Mouse (Mus musculus) cerebellum, adult 2 months (tissue): Measurements from ENCODE around the gene Mknk1.

ENCODE experiments used
- CTCF ChIP-seq: fragments of 200-500 bp; IDR thresholded peaks from 2 replicates; pipeline ENCODE4 v1.5.1; 2011; ENCODE audit warnings: low read depth, mild to moderate bottlenecking, control low read depth, low read length, moderate library complexity, borderline replicate concordance; ENCODE audit not compliant: insufficient read depth
- POLR2A ChIP-seq: fragments of 200-500 bp; IDR thresholded peaks from 2 replicates; pipeline ENCODE4 v1.6.1; 2011; ENCODE audit warnings: low read length, control low read depth, borderline replicate concordance; ENCODE audit not compliant: insufficient read depth

- TF ChIP-seq CTCF: no peak
- TF ChIP-seq POLR2A: no peak
Observed at GRCm38 (mm10) chr4:115832040-115832439, 7.0 kb upstream of the Mknk1 start.
